Mouse (Mus musculus): ENCODE results near the gene Gm6370. TPM values are rescaled to one million over a fixed set of nuclear protein-coding genes. Genes with fewer than 3 reads are reported as not detected.
"Not testable (repeated sequence)": the region's sequence is repeated elsewhere in the genome, so short reads cannot be mapped to it uniquely, and the experiment has no call there.

Gm6370 gene
- not detected for polyA plus RNA-seq (2017; shearing (Covaris generic))

GRCm38 (mm10) chr5:146491063-146491462, at the start of gene Gm6370:
TSS of gene Gm6370 (plus strand) at chr5:146491363.
- ATAC-seq: not testable (repeated sequence)

- ATAC-seq: no peak
Observed at GRCm38 (mm10) chr5:146442767-146443166, 48.4 kb upstream of the Gm6370 start.

DNA sequence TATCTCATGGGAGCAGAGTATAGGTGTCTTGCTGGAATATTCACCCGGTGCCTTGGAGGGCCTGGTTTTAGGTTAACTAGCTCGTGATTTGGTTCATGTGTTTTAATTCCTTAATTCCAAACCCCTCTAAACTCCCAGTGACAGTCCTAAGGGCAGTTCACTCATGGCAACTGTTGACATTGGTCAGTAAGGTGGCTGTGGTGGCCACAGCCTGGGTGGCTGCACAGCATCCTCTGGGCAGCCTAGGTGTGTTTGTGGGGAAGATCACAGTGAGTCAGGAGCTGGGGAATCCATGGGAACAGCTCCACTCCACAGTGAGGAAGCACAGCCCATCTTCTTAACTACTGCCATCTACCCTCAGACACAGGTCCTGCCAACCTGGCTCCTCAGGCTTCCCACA, 44.5 kb upstream of the Gm6370 start:
- ATAC-seq: no peak

GRCm38 (mm10) chr5:146451592-146452254, 39.4 kb upstream of the Gm6370 start:
- ATAC-seq: no peak

- no peak for ATAC-seq
Observed at GRCm38 (mm10) chr5:146453556-146453955, 37.6 kb upstream of the Gm6370 start.

DNA sequence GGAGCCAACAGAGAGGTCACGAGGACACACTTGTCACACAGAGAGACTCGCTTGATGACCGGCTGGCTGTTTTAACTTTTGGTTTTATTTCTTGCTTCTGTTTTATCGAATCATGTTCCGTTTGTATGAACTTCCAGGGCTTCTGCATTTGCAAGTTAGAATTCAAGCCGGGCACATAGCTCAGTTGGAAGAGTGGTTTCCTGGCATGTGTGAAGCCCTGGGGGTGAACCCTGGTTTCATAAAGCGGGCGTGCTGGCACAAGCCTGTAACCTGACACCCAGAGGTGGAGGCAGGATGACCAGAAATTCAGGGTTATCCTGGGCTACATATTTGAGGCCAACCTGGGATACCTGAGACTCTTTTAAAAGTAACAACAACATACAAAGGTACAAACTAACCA, 29.6 kb upstream of the Gm6370 start:
- ATAC-seq: no peak

- ATAC-seq: no peak
Observed at GRCm38 (mm10) chr5:146466663-146467062, 24.5 kb upstream of the Gm6370 start.

DNA sequence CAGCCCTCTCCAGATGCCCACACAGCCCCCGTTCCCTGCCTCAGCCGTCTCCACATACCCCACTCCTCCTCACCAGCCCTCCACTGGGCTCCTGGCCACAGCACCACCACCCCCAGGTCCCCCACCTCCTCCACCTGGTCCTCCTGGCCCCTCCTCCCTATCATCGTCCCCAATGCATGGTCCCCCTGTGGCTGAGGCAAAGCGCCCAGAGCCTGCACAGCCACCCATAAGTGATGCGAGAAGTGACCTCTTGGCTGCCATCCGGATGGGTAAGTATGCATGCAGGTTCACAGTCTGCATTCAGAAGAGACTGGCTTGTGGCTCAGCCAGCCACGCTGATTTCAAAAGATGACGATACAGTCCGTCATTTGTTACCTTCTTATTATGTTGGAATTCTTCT, 22.9 kb upstream of the Gm6370 start:
- ATAC-seq: no peak

GRCm38 (mm10) chr5:146470821-146471220, 20.3 kb upstream of the Gm6370 start:
- no peak for ATAC-seq

GRCm38 (mm10) chr5:146471311-146471710, 19.9 kb upstream of the Gm6370 start:
- ATAC-seq: no peak

GRCm38 (mm10) chr5:146471821-146472220, 19.3 kb upstream of the Gm6370 start:
- no peak for ATAC-seq

GRCm38 (mm10) chr5:146479564-146479963, 11.6 kb upstream of the Gm6370 start:
- ATAC-seq: not testable (repeated sequence)

DNA sequence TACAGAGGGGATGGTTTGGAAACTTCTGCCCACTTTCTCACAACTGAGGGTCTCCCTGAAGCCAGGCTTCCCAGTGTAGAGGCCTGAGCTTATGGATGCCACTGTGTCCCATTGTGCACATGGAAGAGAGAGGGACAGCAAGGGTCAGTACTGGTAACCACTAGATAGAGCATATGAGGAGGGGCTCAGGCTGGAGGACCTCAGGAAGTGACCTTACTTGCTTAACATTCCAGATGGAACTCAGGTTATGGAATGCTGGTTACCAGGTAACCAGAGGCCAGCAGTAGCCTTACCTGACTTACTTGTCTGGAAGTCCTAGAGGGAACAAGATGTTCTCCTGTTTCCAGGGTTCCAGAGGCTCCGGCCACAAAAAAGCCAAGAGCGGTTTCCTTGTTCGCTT, 9.5 kb upstream of the Gm6370 start, which contains the start of gene Gm6408:
Gene Gm6408 (plus strand): TSS at position 301 of the 400 bp plus-strand sequence.
- ATAC-seq: not testable (repeated sequence)

DNA sequence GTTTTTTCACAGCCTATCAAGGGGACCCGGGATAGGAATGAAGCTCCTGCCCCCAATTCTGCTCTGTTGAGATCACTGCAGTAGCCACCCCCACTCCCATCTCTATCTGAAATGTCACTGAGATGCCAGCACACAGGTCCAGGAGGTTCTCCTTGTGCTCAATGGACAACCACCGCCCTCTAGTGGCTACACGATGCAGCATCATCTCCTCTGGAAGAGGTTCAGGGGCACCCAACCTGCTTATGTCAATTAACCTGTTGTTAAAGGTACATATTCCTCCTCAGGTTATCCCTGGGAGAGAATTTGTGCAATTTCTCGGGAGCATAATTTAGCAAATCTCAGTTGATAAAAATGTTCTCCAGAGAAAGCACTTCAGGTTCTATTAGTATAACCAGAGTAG, 2.2 kb upstream of the Gm6370 start:
- not testable (repeated sequence) for ATAC-seq

DNA sequence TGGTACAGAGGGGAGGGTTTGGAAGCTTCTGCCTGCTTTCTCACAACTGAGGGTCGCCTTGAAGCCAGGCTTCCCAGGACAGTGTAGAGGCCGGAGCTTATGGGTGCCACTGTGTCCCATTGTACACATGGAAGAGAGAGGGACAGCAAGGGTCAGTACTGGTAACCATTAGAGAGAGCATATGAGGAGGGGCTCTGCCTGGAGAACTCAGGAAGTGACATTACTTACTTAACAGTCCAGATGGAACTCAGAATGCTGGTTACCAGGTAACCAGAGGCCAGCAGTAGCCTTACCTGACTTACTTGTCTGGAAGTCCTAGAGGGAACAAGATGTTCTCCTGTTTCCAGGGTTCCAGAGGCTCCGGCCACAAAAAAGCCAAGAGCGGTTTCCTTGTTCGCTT, 10.9 kb downstream of the Gm6370 start, which contains the start of gene 4930449I24Rik:
Gene 4930449I24Rik (plus strand): TSS at position 301 of the 400 bp plus-strand sequence.
- ATAC-seq: not testable (repeated sequence)

DNA sequence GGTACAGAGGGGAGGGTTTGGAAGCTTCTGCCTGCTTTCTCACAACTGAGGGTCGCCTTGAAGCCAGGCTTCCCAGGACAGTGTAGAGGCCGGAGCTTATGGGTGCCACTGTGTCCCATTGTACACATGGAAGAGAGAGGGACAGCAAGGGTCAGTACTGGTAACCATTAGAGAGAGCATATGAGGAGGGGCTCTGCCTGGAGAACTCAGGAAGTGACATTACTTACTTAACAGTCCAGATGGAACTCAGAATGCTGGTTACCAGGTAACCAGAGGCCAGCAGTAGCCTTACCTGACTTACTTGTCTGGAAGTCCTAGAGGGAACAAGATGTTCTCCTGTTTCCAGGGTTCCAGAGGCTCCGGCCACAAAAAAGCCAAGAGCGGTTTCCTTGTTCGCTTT, 22.7 kb downstream of the Gm6370 start, which contains the start of gene Gm3402:
Gene Gm3402 (plus strand): TSS at position 301 of the 400 bp plus-strand sequence.
- not testable (repeated sequence) for ATAC-seq

- ATAC-seq: not testable (repeated sequence)
Observed at GRCm38 (mm10) chr5:146525501-146525900, 34.3 kb downstream of the Gm6370 start, which contains the start of gene Gm3404. TSS of gene Gm3404 (plus strand) at chr5:146525801.

- not testable (repeated sequence) for ATAC-seq
Observed at GRCm38 (mm10) chr5:146537347-146537746, 46.2 kb downstream of the Gm6370 start, which contains the start of gene Gm3409. TSS of gene Gm3409 (plus strand) at chr5:146537647.

Other genes with a start within 250 kb of the Gm6370 start
- gene Wasf3, start 106.4 kb upstream of the Gm6370 start, polyA plus RNA-seq (2017; shearing (Covaris generic)): not detected
- not detected for gene Gm6408, start 9.4 kb upstream of the Gm6370 start, polyA plus RNA-seq (2017; shearing (Covaris generic))
- not detected for gene 4930449I24Rik, start 11.0 kb downstream of the Gm6370 start, polyA plus RNA-seq (2017; shearing (Covaris generic))
- gene Gm3402, start 22.8 kb downstream of the Gm6370 start, polyA plus RNA-seq (2017; shearing (Covaris generic)): not detected
- gene Gm3404, start 34.4 kb downstream of the Gm6370 start, polyA plus RNA-seq (2017; shearing (Covaris generic)): not detected
- not detected for gene Gm3409, start 46.3 kb downstream of the Gm6370 start, polyA plus RNA-seq (2017; shearing (Covaris generic))
- gene Gm3415, start 64.8 kb downstream of the Gm6370 start, polyA plus RNA-seq (2017; shearing (Covaris generic)): not detected
- gene Gpr12, start 93.9 kb downstream of the Gm6370 start, polyA plus RNA-seq (2017; shearing (Covaris generic)): not detected